Mouse (Mus musculus): Measurements from ENCODE around the gene Gab1. TPM values are rescaled to one million over a fixed set of nuclear protein-coding genes. Genes with fewer than 3 reads are reported as not detected.
A peak's percentile ranks its signal among the peaks of the same experiment; 100 is the strongest.

The Gab1 gene
- polyA plus RNA-seq, 1 experiment from 2014 or later, result 26.5 TPM

DNA sequence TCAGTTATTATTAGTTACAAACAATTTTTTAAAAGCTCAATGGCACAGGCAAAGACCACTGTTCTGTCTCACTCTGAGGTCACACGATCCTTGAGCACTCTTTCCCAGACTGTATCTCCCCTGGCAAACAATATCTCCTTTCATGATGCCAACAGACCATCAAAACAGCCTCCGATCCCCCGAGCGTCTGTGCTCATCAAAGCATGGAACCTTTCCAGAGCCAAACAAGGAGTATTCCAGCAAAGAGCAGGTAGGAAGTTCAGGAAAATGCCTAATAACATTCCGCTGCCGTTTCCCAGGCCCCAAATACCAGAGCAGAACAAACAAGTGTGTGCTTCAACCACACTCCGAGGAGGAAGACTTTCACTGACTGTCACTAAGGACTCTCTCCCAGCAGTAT, 50.2 kb downstream of the Gab1 start:
- H3K4me2 ChIP-seq (replicated peaks; ENCODE audit: low read depth, low read length), result no peak overlapping the region
- H3K27me3 ChIP-seq (ENCODE audit: control insufficient read depth, insufficient read depth, low read length), result no peaks in the 10 kb centered on the region
- 43% methylated on average over 7 of the region's 7 CpGs for WGBS
- no peak overlapping the region for H3K4me3 ChIP-seq (ENCODE audit: low read length)
- H3K9me3 ChIP-seq (ENCODE audit: control insufficient read depth, low read length), result no peaks in the 10 kb centered on the region
- H3K36me3 ChIP-seq (ENCODE audit: control insufficient read depth, insufficient read depth, low read length), result no peaks in the 10 kb centered on the region
- no peak overlapping the region for H3K9ac ChIP-seq (ENCODE audit: low read depth, low read length)
- H3K27ac ChIP-seq (ENCODE audit: low read depth, low read length), result 0 out of 2 replicates have a peak overlapping the region, but pooled peaks have one; percentile 45
- peaks cover 33% of the 10 kb centered on the region for H3K4me1 ChIP-seq (ENCODE audit: control insufficient read depth, insufficient read depth, low read length)
- no peak for ATAC-seq (ENCODE audit: low FRiP score, low TSS enrichment)

GRCm38 (mm10) chr8:80826996-80827395, 53.3 kb downstream of the Gab1 start:
- H3K9me3 ChIP-seq (ENCODE audit: control insufficient read depth, low read length), result no peaks in the 10 kb centered on the region
- H3K4me3 ChIP-seq (ENCODE audit: low read length), result no peak overlapping the region
- ATAC-seq (ENCODE audit: low FRiP score, low TSS enrichment), result peak; percentile 30; the same call in 1 of the 2 replicates
- H3K4me1 ChIP-seq (ENCODE audit: control insufficient read depth, insufficient read depth, low read length), result peaks cover 50% of the 10 kb centered on the region
- WGBS, result 58% methylated on average over 7 of the region's 7 CpGs
- no peaks in the 10 kb centered on the region for H3K36me3 ChIP-seq (ENCODE audit: control insufficient read depth, insufficient read depth, low read length)
- H3K9ac ChIP-seq (ENCODE audit: low read depth, low read length), result no peak overlapping the region
- no peaks in the 10 kb centered on the region for H3K27me3 ChIP-seq (ENCODE audit: control insufficient read depth, insufficient read depth, low read length)
- H3K4me2 ChIP-seq (replicated peaks; ENCODE audit: low read depth, low read length), result no peak overlapping the region
- H3K27ac ChIP-seq (ENCODE audit: low read depth, low read length), result no peak overlapping the region

DNA sequence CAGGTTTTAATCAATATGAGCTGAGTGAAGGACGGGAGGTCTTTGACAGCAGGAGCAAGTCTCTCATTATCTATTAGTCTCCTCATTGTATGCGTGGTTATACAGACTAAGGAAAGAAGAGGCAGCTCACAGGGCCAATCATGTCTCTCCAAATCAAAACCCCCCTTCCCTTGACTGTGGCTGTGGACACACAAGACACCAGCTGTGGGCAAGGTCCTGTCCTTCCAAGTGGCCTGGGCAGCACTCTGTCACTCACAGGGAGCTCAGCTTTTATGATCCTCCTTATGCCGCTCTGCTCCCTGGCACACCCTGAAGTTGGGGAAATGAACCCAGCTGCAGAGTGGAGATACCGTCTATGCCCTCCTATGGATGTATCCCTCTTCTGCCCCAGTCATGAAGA, 55.2 kb downstream of the Gab1 start:
- H3K4me3 ChIP-seq (ENCODE audit: low read length), result no peak overlapping the region
- H3K9ac ChIP-seq (ENCODE audit: low read depth, low read length), result no peak overlapping the region
- H3K4me1 ChIP-seq (ENCODE audit: control insufficient read depth, insufficient read depth, low read length), result peaks cover 48% of the 10 kb centered on the region
- H3K36me3 ChIP-seq (ENCODE audit: control insufficient read depth, insufficient read depth, low read length), result no peaks in the 10 kb centered on the region
- H3K27ac ChIP-seq (ENCODE audit: low read depth, low read length), result no peak overlapping the region
- 73% methylated on average over 4 of the region's 4 CpGs for WGBS
- no peak overlapping the region for H3K4me2 ChIP-seq (replicated peaks; ENCODE audit: low read depth, low read length)
- no peaks in the 10 kb centered on the region for H3K9me3 ChIP-seq (ENCODE audit: control insufficient read depth, low read length)
- peak; percentile 34; the same call in 1 of the 2 replicates for ATAC-seq (ENCODE audit: low FRiP score, low TSS enrichment)
- no peaks in the 10 kb centered on the region for H3K27me3 ChIP-seq (ENCODE audit: control insufficient read depth, insufficient read depth, low read length)

- Histone ChIP-seq H3K9ac (ENCODE audit: low read depth, low read length) (no peak overlapping the region), H3K9me3 (ENCODE audit: control insufficient read depth, low read length) (no peaks in the 10 kb centered on the region), H3K4me2 (replicated peaks; ENCODE audit: low read depth, low read length) (no peak overlapping the region), H3K27ac (ENCODE audit: low read depth, low read length) (no peak overlapping the region; the same call in 1 of the 2 replicates), H3K36me3 (ENCODE audit: control insufficient read depth, insufficient read depth, low read length) (no peaks in the 10 kb centered on the region), H3K4me3 (ENCODE audit: low read length) (no peak overlapping the region), H3K27me3 (ENCODE audit: control insufficient read depth, insufficient read depth, low read length) (no peaks in the 10 kb centered on the region), H3K4me1 (ENCODE audit: control insufficient read depth, insufficient read depth, low read length) (peaks cover 44% of the 10 kb centered on the region)
- ATAC-seq (ENCODE audit: low FRiP score, low TSS enrichment), result no peak
- 39% methylated on average over 5 of the region's 5 CpGs for WGBS
These were observed 55.9 kb downstream of the Gab1 start for GRCm38 (mm10) chr8:80824426-80824825.

- WGBS, result 63% methylated on average over 5 of the region's 5 CpGs
- peaks cover 49% of the 10 kb centered on the region for H3K4me1 ChIP-seq (ENCODE audit: control insufficient read depth, insufficient read depth, low read length)
- peak; percentile 43; the same call in 1 of the 2 replicates for ATAC-seq (ENCODE audit: low FRiP score, low TSS enrichment)
These were observed 57.1 kb downstream of the Gab1 start for GRCm38 (mm10) chr8:80823250-80823649.

GRCm38 (mm10) chr8:80821367-80822225, 58.7 kb downstream of the Gab1 start:
- Histone ChIP-seq H3K9ac (ENCODE audit: low read depth, low read length) (no peak overlapping the region), H3K36me3 (ENCODE audit: control insufficient read depth, insufficient read depth, low read length) (no peaks in the 10 kb centered on the region), H3K27me3 (ENCODE audit: control insufficient read depth, insufficient read depth, low read length) (no peaks in the 10 kb centered on the region), H3K27ac (ENCODE audit: low read depth, low read length) (no peak overlapping the region), H3K9me3 (ENCODE audit: control insufficient read depth, low read length) (no peaks in the 10 kb centered on the region), H3K4me3 (ENCODE audit: low read length) (no peak overlapping the region), H3K4me2 (replicated peaks; ENCODE audit: low read depth, low read length) (no peak overlapping the region), H3K4me1 (ENCODE audit: control insufficient read depth, insufficient read depth, low read length) (peaks cover 45% of the 10 kb centered on the region)
- ATAC-seq (ENCODE audit: low FRiP score, low TSS enrichment), result no peak
- 57% methylated on average over 12 of the region's 12 CpGs for WGBS

More at GRCm38 (mm10) chr8:80823250-80823649, 57.1 kb downstream of the Gab1 start:
- H3K4me2 ChIP-seq (replicated peaks; ENCODE audit: low read depth, low read length), result no peak overlapping the region
- no peaks in the 10 kb centered on the region for H3K27me3 ChIP-seq (ENCODE audit: control insufficient read depth, insufficient read depth, low read length)
- H3K27ac ChIP-seq (ENCODE audit: low read depth, low read length), result no peak overlapping the region
- H3K9me3 ChIP-seq (ENCODE audit: control insufficient read depth, low read length), result no peaks in the 10 kb centered on the region
- H3K4me3 ChIP-seq (ENCODE audit: low read length), result no peak overlapping the region
- no peaks in the 10 kb centered on the region for H3K36me3 ChIP-seq (ENCODE audit: control insufficient read depth, insufficient read depth, low read length)
- no peak overlapping the region for H3K9ac ChIP-seq (ENCODE audit: low read depth, low read length)

GRCm38 (mm10) chr8:80818978-80819377, 61.3 kb downstream of the Gab1 start:
- no peaks in the 10 kb centered on the region for H3K27me3 ChIP-seq (ENCODE audit: control insufficient read depth, insufficient read depth, low read length)
- H3K4me1 ChIP-seq (ENCODE audit: control insufficient read depth, insufficient read depth, low read length), result peaks cover 33% of the 10 kb centered on the region
- no peaks in the 10 kb centered on the region for H3K36me3 ChIP-seq (ENCODE audit: control insufficient read depth, insufficient read depth, low read length)
- WGBS, result 60% methylated on average over 6 of the region's 6 CpGs
- no peak overlapping the region for H3K9ac ChIP-seq (ENCODE audit: low read depth, low read length)
- ATAC-seq (ENCODE audit: low FRiP score, low TSS enrichment), result no peak
- H3K4me3 ChIP-seq (ENCODE audit: low read length), result no peak overlapping the region
- no peaks in the 10 kb centered on the region for H3K9me3 ChIP-seq (ENCODE audit: control insufficient read depth, low read length)
- no peak overlapping the region for H3K27ac ChIP-seq (ENCODE audit: low read depth, low read length)
- no peak overlapping the region for H3K4me2 ChIP-seq (replicated peaks; ENCODE audit: low read depth, low read length)

- Histone ChIP-seq H3K36me3 (ENCODE audit: control insufficient read depth, insufficient read depth, low read length) (no peaks in the 10 kb centered on the region), H3K9ac (ENCODE audit: low read depth, low read length) (no peak overlapping the region), H3K4me3 (ENCODE audit: low read length) (no peak overlapping the region), H3K27ac (ENCODE audit: low read depth, low read length) (no peak overlapping the region), H3K27me3 (ENCODE audit: control insufficient read depth, insufficient read depth, low read length) (no peaks in the 10 kb centered on the region), H3K4me2 (replicated peaks; ENCODE audit: low read depth, low read length) (no peak overlapping the region), H3K9me3 (ENCODE audit: control insufficient read depth, low read length) (no peaks in the 10 kb centered on the region), H3K4me1 (ENCODE audit: control insufficient read depth, insufficient read depth, low read length) (peaks cover 27% of the 10 kb centered on the region)
- ATAC-seq (ENCODE audit: low FRiP score, low TSS enrichment), result no peak
- 89% methylated on average over 2 of the region's 2 CpGs for WGBS
These were observed 63.3 kb downstream of the Gab1 start for GRCm38 (mm10) chr8:80817065-80817464.

DNA sequence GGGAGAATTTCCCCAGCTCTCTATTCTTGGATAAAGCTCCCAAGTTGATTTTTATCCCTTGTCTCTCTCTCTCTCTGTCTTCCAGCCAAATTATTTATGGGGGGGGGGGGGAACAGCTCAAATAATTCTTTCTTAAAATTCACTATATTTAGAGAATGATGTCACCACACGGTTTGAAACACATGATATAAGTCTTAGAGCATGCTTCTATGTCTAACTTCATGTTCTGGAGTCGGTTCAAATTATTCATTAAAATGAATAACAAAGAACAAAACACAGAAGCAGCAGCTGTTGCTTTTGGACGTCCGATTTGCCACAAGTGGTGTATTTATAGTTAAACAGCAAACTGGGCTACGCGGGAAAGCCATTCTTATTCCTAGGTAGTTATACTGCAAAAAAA, 65.1 kb downstream of the Gab1 start:
- WGBS, result 64% methylated on average over 6 of the region's 6 CpGs
- Histone ChIP-seq H3K4me3 (ENCODE audit: low read length) (no peak overlapping the region), H3K9ac (ENCODE audit: low read depth, low read length) (no peak overlapping the region), H3K27ac (ENCODE audit: low read depth, low read length) (no peak overlapping the region), H3K4me2 (replicated peaks; ENCODE audit: low read depth, low read length) (no peak overlapping the region), H3K36me3 (ENCODE audit: control insufficient read depth, insufficient read depth, low read length) (no peaks in the 10 kb centered on the region), H3K4me1 (ENCODE audit: control insufficient read depth, insufficient read depth, low read length) (peaks cover 29% of the 10 kb centered on the region), H3K9me3 (ENCODE audit: control insufficient read depth, low read length) (no peaks in the 10 kb centered on the region), H3K27me3 (ENCODE audit: control insufficient read depth, insufficient read depth, low read length) (no peaks in the 10 kb centered on the region)
- no peak for ATAC-seq (ENCODE audit: low FRiP score, low TSS enrichment)
